Mouse (Mus musculus) G1E (cell line): Measurements from ENCODE around the gene Cblb. TPM values are rescaled to one million over a fixed set of nuclear protein-coding genes. Genes with fewer than 3 reads are reported as not detected.
A peak's percentile ranks its signal among the peaks of the same experiment; 100 is the strongest.

Source experiments
- ATAC-seq: 2 replicates; pipeline ENCODE4 v1.8.0; 2016; ENCODE audit warnings: mild to moderate bottlenecking; ENCODE audit not compliant: insufficient number of reproducible peaks, poor library complexity, low FRiP score, severe bottlenecking; ENCODE audit errors: extremely low read depth
- DNase-seq: peaks from one replicate; pipeline ENCODE4 v3.0.0; 2012; ENCODE audit warnings: low spot score
- H3K27me3 ChIP-seq: 2 replicates; pipeline ENCODE4 v1.6.1; 2012; ENCODE audit warnings: mild to moderate bottlenecking, low read length, inconsistent platforms; ENCODE audit not compliant: insufficient read depth
- H3K36me3 ChIP-seq: replicated peaks from 2 replicates; pipeline ENCODE3; 2012; ENCODE audit warnings: mild to moderate bottlenecking, inconsistent platforms
- H3K4me1 ChIP-seq: 2 replicates; pipeline ENCODE4 v1.6.1; 2012; ENCODE audit warnings: low read depth, low read length, inconsistent platforms, mixed read lengths; ENCODE audit not compliant: insufficient read depth
- H3K4me3 ChIP-seq: 2 replicates; pipeline ENCODE4 v1.5.1; 2012; ENCODE audit warnings: low read depth, mild to moderate bottlenecking, inconsistent platforms, low read length, moderate library complexity, mixed read lengths
- H3K9me3 ChIP-seq: replicated peaks from 2 replicates; pipeline ENCODE4 v1.6.1; 2012; ENCODE audit warnings: inconsistent platforms
- CTCF ChIP-seq: IDR thresholded peaks from 2 replicates; pipeline ENCODE4 v1.5.1; 2012; ENCODE audit warnings: low read depth, low read length, inconsistent platforms, mixed read lengths
- GATA1 ChIP-seq: IDR thresholded peaks from 2 replicates; pipeline ENCODE4 v1.6.1; 2012; ENCODE audit warnings: borderline replicate concordance, low read length, inconsistent platforms, mixed read lengths
- GATA2 ChIP-seq: IDR thresholded peaks from 2 replicates; pipeline ENCODE4 v1.6.1; 2012; ENCODE audit warnings: low read depth, low read length, inconsistent platforms, borderline replicate concordance
- POLR2AphosphoS5 ChIP-seq: IDR thresholded peaks from 2 replicates; pipeline ENCODE4 v1.6.1; 2012; ENCODE audit warnings: low read depth, low read length, inconsistent platforms; ENCODE audit not compliant: insufficient replicate concordance
- TAL1 ChIP-seq: conservative IDR thresholded peaks from 2 replicates; pipeline ENCODE4 v1.6.1; 2012; ENCODE audit warnings: low read depth, low read length, inconsistent platforms, mixed read lengths
- polyA plus RNA-seq: library from polyadenylated mRNA; stranded (reverse); fragments of >175 nt; gene quantifications from 2 replicates; pipeline ENCODE4 v1.2.3, GENCODE M21; 2012
- total RNA-seq, 2 experiments: library from RNA; stranded (forward) in 1 of 2; stranded (reverse) in 1 of 2; fragments of 200-1000 nt in 1 of 2; fragments of >200 nt in 1 of 2; fragmentation: Nextera tagmentation in 1 of 2; gene quantifications; 2 replicates each; pipeline ENCODE4 v1.2.3; 2014 to 2017

Cblb gene
- total and polyA plus RNA-seq, 3 experiments: 5.4 to 31.9 (median 9.1) TPM

GRCm38 (mm10) chr16:52143818-52144217 lies 112.8 kb downstream of the Cblb start:
- no peak for DNase-seq
- H3K4me1 ChIP-seq: no peaks in the 10 kb centered on the region
- H3K4me3 ChIP-seq: no peak overlapping the region
- H3K27me3 ChIP-seq: no peaks in the 10 kb centered on the region
- H3K9me3 ChIP-seq: no peaks in the 10 kb centered on the region
- peaks cover 40% of the 10 kb centered on the region for H3K36me3 ChIP-seq
- ATAC-seq: no peak
- no peak for TF ChIP-seq GATA2
- TF ChIP-seq POLR2AphosphoS5: no peak
- no peak for TF ChIP-seq GATA1
- no peak for TF ChIP-seq CTCF
- no peak for TF ChIP-seq TAL1

- TF ChIP-seq CTCF (no peak), TAL1 (no peak), GATA1 (no peak), POLR2AphosphoS5 (no peak), GATA2 (no peak)
- no peaks in the 10 kb centered on the region for H3K4me1 ChIP-seq
- no peaks in the 10 kb centered on the region for H3K9me3 ChIP-seq
- no peak overlapping the region for H3K4me3 ChIP-seq
- peaks cover 36% of the 10 kb centered on the region for H3K36me3 ChIP-seq
- peak; percentile 75 for ATAC-seq
- no peak for DNase-seq
- H3K27me3 ChIP-seq: no peaks in the 10 kb centered on the region
Observed at GRCm38 (mm10) chr16:52144792-52145191, 113.8 kb downstream of the Cblb start.

GRCm38 (mm10) chr16:52145552-52145951 lies 114.5 kb downstream of the Cblb start:
- Histone ChIP-seq H3K36me3 (peaks cover 36% of the 10 kb centered on the region), H3K9me3 (no peaks in the 10 kb centered on the region), H3K4me3 (no peak overlapping the region), H3K4me1 (no peaks in the 10 kb centered on the region), H3K27me3 (no peaks in the 10 kb centered on the region)
- TF ChIP-seq POLR2AphosphoS5: no peak
- TF ChIP-seq GATA1: no peak
- no peak for TF ChIP-seq CTCF
- TF ChIP-seq GATA2: no peak
- DNase-seq (no peak), ATAC-seq (no peak)

GRCm38 (mm10) chr16:52146976-52147696 lies 116.1 kb downstream of the Cblb start:
- no peaks in the 10 kb centered on the region for H3K4me1 ChIP-seq
- no peaks in the 10 kb centered on the region for H3K27me3 ChIP-seq
- DNase-seq: no peak

GRCm38 (mm10) chr16:52148041-52148440 lies 117.0 kb downstream of the Cblb start:
- ATAC-seq (no peak), DNase-seq (no peak)
- Histone ChIP-seq H3K4me3 (no peak overlapping the region), H3K27me3 (no peaks in the 10 kb centered on the region), H3K36me3 (peaks cover 35% of the 10 kb centered on the region), H3K9me3 (no peaks in the 10 kb centered on the region), H3K4me1 (no peaks in the 10 kb centered on the region)
- TF ChIP-seq GATA2 (no peak), TAL1 (no peak), GATA1 (no peak), CTCF (no peak), POLR2AphosphoS5 (no peak)

More at GRCm38 (mm10) chr16:52146976-52147696, 116.1 kb downstream of the Cblb start:
- ATAC-seq: no peak
- no peaks in the 10 kb centered on the region for H3K9me3 ChIP-seq
- no peak for TF ChIP-seq CTCF
- TF ChIP-seq GATA1: no peak
- TF ChIP-seq POLR2AphosphoS5: no peak
- no peak for TF ChIP-seq TAL1
- TF ChIP-seq GATA2: no peak
- no peak overlapping the region for H3K4me3 ChIP-seq
- peaks cover 34% of the 10 kb centered on the region for H3K36me3 ChIP-seq

DNA sequence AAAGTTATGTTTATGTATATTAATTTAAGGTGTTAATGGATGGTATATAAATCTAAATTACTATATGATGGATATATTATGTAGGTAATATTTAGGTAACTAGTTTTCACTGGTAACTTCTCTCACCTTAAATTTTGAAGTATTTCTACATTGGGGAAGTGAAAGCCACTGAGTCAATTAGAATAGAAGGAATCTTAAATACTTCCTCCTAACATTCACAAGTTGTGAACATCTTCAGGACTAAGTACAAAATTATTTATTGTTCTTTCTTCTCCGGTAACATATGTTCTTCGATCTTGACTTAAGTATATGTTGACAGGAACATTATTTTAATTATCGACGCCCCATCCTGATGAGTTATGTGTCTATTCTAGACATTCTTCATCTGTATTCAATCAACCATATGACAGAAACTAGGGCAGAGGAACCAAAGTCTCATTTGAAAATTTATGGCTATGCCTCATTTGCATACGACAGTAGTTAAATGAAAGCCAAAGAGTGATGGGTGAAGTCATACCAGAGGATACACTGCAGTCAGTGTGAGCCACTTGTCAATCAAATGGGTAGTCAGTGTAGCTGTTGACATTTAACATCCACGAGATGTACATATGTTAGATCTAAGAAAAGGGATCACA lies 118.2 kb downstream of the Cblb start:
- Histone ChIP-seq H3K9me3 (no peaks in the 10 kb centered on the region), H3K27me3 (no peaks in the 10 kb centered on the region), H3K4me1 (no peaks in the 10 kb centered on the region), H3K36me3 (peaks cover 31% of the 10 kb centered on the region), H3K4me3 (no peak overlapping the region)
- DNase-seq (no peak), ATAC-seq (no peak)
- no peak for TF ChIP-seq TAL1
- TF ChIP-seq GATA1: no peak
- no peak for TF ChIP-seq GATA2
- no peak for TF ChIP-seq POLR2AphosphoS5
- no peak for TF ChIP-seq CTCF
